Mouse (Mus musculus): ENCODE results near the gene Rock2. TPM values are rescaled to one million over a fixed set of nuclear protein-coding genes. Genes with fewer than 3 reads are reported as not detected.

The Rock2 gene
- polyA plus RNA-seq, 1 experiment: 42.3 TPM

DNA sequence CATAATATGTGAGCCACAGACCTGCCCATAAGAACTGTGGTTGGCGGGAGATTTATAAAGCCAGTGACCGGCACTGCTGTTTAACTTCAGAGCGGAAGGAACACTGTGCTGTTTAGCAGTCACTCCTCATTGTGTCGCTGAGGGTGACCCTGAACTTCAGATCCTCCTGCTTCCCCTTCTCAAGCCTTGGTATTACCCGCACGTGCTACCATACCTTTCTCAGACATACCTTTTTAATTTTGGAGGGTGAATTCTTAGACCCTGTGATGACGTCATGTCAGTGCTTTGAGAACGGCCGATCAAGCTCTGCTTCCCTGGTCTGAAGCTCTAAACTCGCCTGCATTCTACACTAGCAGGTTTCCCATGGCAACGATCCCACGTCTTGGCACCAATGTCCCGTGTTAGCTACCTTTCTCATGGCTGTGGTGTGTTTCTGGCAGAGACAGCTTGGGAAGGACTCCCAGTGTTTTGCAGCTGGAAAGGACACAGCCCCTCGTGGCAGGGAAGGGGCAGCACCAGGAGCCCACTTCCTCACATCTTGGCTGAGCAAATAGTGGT, 142.4 kb downstream of the Rock2 start:
- DNase-seq (ENCODE audit: extremely low spot score in 1 of 2, low spot score in 1 of 2): peak; percentile 48 to 80

Other genes with a start within 250 kb of the Rock2 start
- 273 and 311 TPM in 2 replicates for gene Ntsr2, start 241.5 kb upstream of the Rock2 start, polyA plus RNA-seq (2012; rRNA removed)
- 2.8 and 3.2 TPM in 2 replicates for gene Greb1, start 94.0 kb upstream of the Rock2 start, polyA plus RNA-seq (2012; rRNA removed)
- gene E2f6, start 83.9 kb upstream of the Rock2 start, polyA plus RNA-seq (2012; rRNA removed): 37.9 and 38.1 TPM in 2 replicates
- 1.4 and 1.7 TPM in 2 replicates for gene Pqlc3, start 105.5 kb downstream of the Rock2 start, polyA plus RNA-seq (2012; rRNA removed)
- gene 2410004P03Rik, start 116.8 kb downstream of the Rock2 start, polyA plus RNA-seq (2012; rRNA removed): 0.76 and 0.88 TPM in 2 replicates